Mouse (Mus musculus) lung, postnatal 0 days (tissue): Measurements from ENCODE around the gene Ggta1. TPM values are rescaled to one million over a fixed set of nuclear protein-coding genes. Genes with fewer than 3 reads are reported as not detected.

Experiments used
- ATAC-seq: fragments of 200-750 bp; cut with Nextera tagmentation; 2 replicates; pipeline ENCODE4 v1.8.0; 2017; ENCODE audit warnings: moderate library complexity
- DNase-seq: peaks from one replicate; pipeline ENCODE4 v3.0.0-alpha.2; 2016; ENCODE audit warnings: low spot score
- H3K27ac ChIP-seq: fragments of 300-500 bp; sonication (generic); 2 replicates; pipeline ENCODE4 v1.5.1; 2014; ENCODE audit warnings: antibody characterized with exemption, mild to moderate bottlenecking, low read length, mixed read lengths
- H3K27me3 ChIP-seq: fragments of 300-500 bp; sonication (generic); replicated peaks from 2 replicates; pipeline ENCODE4 v1.6.1; 2014; ENCODE audit warnings: low read length, mixed read lengths; ENCODE audit not compliant: insufficient read depth
- H3K36me3 ChIP-seq: fragments of 300-500 bp; sonication (generic); 2 replicates; pipeline ENCODE4 v1.6.1; 2014; ENCODE audit warnings: low read length, mixed read lengths; ENCODE audit not compliant: insufficient read depth
- H3K4me1 ChIP-seq: fragments of 300-500 bp; sonication (generic); 2 replicates; pipeline ENCODE4 v1.6.1; 2014; ENCODE audit warnings: antibody characterized with exemption, low read depth, low read length, mixed read lengths; ENCODE audit not compliant: insufficient read depth
- H3K4me2 ChIP-seq: fragments of 300-500 bp; sonication (generic); replicated peaks from 2 replicates; pipeline ENCODE4 v1.6.1; 2014; ENCODE audit warnings: low read depth, mild to moderate bottlenecking, low read length, moderate library complexity, mixed read lengths
- H3K4me3 ChIP-seq: fragments of 300-500 bp; sonication (generic); 2 replicates; pipeline ENCODE4 v1.5.1; 2014; ENCODE audit warnings: low read depth, low read length
- H3K9ac ChIP-seq: fragments of 300-500 bp; sonication (generic); replicated peaks from 2 replicates; pipeline ENCODE4 v1.6.1; 2014; ENCODE audit warnings: low read depth, mild to moderate bottlenecking
- H3K9me3 ChIP-seq: fragments of 300-500 bp; sonication (generic); 2 replicates; pipeline ENCODE4 v1.6.1; 2016; ENCODE audit warnings: low read length, mixed read lengths
- CTCF ChIP-seq: IDR thresholded peaks from 2 replicates; pipeline ENCODE4 v1.5.1; 2016; ENCODE audit warnings: antibody characterized with exemption, mild to moderate bottlenecking
- EP300 ChIP-seq: IDR thresholded peaks from 2 replicates; pipeline ENCODE4 v1.6.1; 2016; ENCODE audit warnings: antibody characterized with exemption, mild to moderate bottlenecking, control low read depth
- WGBS: fragments of 180-500 bp; shearing (Covaris S2); extraction: QIAGEN DNeasy Blood & Tissue Kit; methylation state at CpG from one replicate; pipeline ENCODE4 v1.1.7; 2014; 5-methylcytosine and 5-hydroxymethylcytosine counted together
- polyA plus RNA-seq: library from polyadenylated mRNA; unstranded; fragments of >200 nt; fragmentation: Nextera tagmentation; extraction: Ambion mirVana; gene quantifications from 2 replicates; pipeline ENCODE4 v1.2.1, GENCODE M21; 2015

Gene Ggta1
- polyA plus RNA-seq, 1 experiment from 2014 or later: 21.8 TPM

DNA sequence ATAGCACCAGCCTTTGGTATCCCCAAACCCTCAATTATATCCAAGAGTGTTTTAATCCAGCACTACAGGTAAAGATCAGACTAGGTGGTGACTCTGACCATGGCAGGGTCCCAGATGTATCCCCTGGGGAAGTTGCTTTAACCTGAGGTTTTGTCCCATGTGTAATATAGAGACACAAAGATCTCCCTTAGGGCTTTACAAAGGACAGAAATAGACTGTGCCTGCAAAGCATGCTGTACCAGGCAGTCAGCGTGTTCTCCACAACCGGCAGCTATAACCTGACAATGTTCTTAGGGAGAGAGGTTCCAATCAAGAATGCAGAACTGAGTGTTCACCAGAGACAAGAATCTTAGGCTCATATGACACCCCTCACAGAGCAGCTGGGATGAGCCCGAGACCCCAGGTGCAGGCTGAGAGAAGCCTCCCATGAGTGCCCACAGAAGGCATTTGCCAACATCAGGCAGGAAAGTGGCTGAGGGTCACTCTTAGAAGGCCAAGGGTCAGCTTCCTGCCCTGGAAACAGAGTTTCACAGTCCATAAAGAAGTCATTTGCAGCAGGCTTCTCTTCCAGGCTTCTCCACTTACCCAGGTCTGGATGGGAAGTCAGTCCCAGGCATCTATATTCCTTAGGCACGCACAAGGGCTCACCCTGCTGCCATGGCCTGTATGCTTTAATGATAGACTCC lies 34.3 kb downstream of the Ggta1 start:
- Histone ChIP-seq H3K36me3 (no peaks in the 10 kb centered on the region), H3K4me1 (peaks cover 3% of the 10 kb centered on the region; the same call in 1 of the 2 replicates), H3K4me3 (no peak overlapping the region), H3K27me3 (no peaks in the 10 kb centered on the region), H3K27ac (no peak overlapping the region), H3K9ac (no peak overlapping the region), H3K4me2 (no peak overlapping the region), H3K9me3 (no peaks in the 10 kb centered on the region)
- TF ChIP-seq EP300: no peak
- no peak for TF ChIP-seq CTCF
- ATAC-seq: no peak
- WGBS: 69% methylated on average over 4 of the region's 4 CpGs
- no peak for DNase-seq

DNA sequence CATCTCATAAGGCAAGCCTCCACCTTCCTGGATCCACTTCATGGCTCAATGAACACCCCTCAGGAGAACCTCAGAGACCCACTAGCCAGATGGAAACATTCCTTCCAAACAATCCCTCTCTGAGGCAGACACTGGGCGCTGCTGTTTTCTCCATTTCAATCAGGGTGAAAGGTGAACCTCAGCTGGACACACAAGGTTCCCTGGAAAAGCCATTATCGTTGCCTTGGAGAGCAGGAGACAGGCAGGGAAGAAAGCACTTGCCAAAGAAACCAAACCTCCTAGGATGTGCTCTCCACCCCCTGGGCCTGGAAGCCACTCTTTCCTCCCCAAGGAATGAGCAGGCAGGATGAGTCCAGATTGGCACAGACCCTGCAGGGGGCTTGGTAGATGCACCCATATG lies 35.5 kb downstream of the Ggta1 start:
- no peaks in the 10 kb centered on the region for H3K9me3 ChIP-seq
- no peak overlapping the region for H3K9ac ChIP-seq
- whole genome bisulfite sequencing: 27% methylated on average over 2 of the region's 2 CpGs
- no peak overlapping the region for H3K4me2 ChIP-seq
- H3K4me1 ChIP-seq: peaks cover 3% of the 10 kb centered on the region; the same call in 1 of the 2 replicates
- no peak overlapping the region for H3K4me3 ChIP-seq
- no peak for TF ChIP-seq CTCF
- TF ChIP-seq EP300: no peak
- no peaks in the 10 kb centered on the region for H3K27me3 ChIP-seq
- DNase-seq (no peak), ATAC-seq (no peak)
- no peak overlapping the region for H3K27ac ChIP-seq
- H3K36me3 ChIP-seq: no peaks in the 10 kb centered on the region

- TF ChIP-seq EP300 (no peak), CTCF (no peak)
- Histone ChIP-seq H3K27ac (no peak overlapping the region), H3K4me1 (no peaks in the 10 kb centered on the region), H3K9me3 (no peaks in the 10 kb centered on the region), H3K27me3 (no peaks in the 10 kb centered on the region), H3K4me3 (no peak overlapping the region), H3K36me3 (peaks cover 12% of the 10 kb centered on the region; the same call in 1 of the 2 replicates), H3K9ac (no peak overlapping the region), H3K4me2 (no peak overlapping the region)
- ATAC-seq (no peak), DNase-seq (no peak)
- WGBS: 100% methylated on average over 1 of the region's 1 CpGs
Observed at GRCm38 (mm10) chr2:35423711-35424339, 39.2 kb downstream of the Ggta1 start.

DNA sequence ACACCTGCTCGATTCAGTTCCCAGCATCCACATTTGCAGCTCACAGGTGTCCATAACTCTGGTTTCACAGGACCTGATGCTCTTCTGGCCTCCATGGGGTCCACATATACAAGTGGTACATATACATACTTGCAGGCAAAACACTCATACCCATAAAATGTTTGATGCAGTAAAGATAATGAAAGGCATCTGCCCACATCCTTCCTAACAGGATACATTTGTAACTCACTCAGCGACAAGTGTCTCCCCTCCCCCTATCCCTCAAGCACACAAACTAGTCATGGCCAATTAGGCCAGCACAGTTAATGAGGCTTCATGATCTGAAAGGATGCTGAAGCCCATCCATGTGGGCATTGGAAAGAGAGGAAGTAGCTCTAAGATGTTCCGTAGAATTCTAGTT lies 40.6 kb downstream of the Ggta1 start:
- ATAC-seq: no peak

DNA sequence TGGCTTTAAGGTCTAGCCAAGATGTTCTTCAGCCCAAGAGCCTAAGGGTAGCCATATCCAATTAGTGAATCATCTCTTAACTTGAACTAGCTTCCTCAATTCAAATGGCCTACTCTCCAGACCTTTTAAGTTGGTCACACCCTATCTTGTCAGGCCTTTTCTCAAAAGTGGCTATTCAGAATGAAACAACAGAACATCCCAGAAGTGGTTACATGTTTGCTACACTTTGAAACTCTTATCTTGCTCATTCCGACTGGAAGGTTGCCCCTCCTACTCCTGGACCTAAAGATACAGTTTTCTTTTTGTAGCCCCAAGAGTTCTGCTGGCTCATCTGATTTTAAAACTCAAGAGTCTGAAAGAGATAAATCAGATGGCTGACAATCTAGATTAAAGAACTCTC lies 42.4 kb downstream of the Ggta1 start:
- H3K9ac ChIP-seq: no peak overlapping the region
- no peak overlapping the region for H3K4me2 ChIP-seq
- no peaks in the 10 kb centered on the region for H3K4me1 ChIP-seq
- H3K27me3 ChIP-seq: no peaks in the 10 kb centered on the region
- ATAC-seq (no peak), DNase-seq (no peak)
- no peak overlapping the region for H3K4me3 ChIP-seq
- H3K9me3 ChIP-seq: no peaks in the 10 kb centered on the region
- H3K27ac ChIP-seq: no peak overlapping the region
- 39% methylated on average over 1 of the region's 1 CpGs for WGBS
- no peak for TF ChIP-seq EP300
- TF ChIP-seq CTCF: no peak
- H3K36me3 ChIP-seq: peaks cover 12% of the 10 kb centered on the region; the same call in 1 of the 2 replicates

More for the DNA sequence above, 40.6 kb downstream of the Ggta1 start:
- no peak for DNase-seq
- Histone ChIP-seq H3K9ac (no peak overlapping the region), H3K27ac (no peak overlapping the region), H3K27me3 (no peaks in the 10 kb centered on the region), H3K9me3 (no peaks in the 10 kb centered on the region), H3K36me3 (peaks cover 12% of the 10 kb centered on the region; the same call in 1 of the 2 replicates), H3K4me1 (no peaks in the 10 kb centered on the region), H3K4me2 (no peak overlapping the region), H3K4me3 (no peak overlapping the region)
- WGBS: 80% methylated on average over 3 of the region's 3 CpGs
- TF ChIP-seq CTCF (no peak), EP300 (no peak)

GRCm38 (mm10) chr2:35419671-35420070 lies 43.4 kb downstream of the Ggta1 start:
- Histone ChIP-seq H3K4me2 (no peak overlapping the region), H3K36me3 (peaks cover 12% of the 10 kb centered on the region; the same call in 1 of the 2 replicates), H3K27ac (no peak overlapping the region), H3K4me1 (no peaks in the 10 kb centered on the region), H3K9ac (no peak overlapping the region), H3K27me3 (no peaks in the 10 kb centered on the region), H3K9me3 (no peaks in the 10 kb centered on the region), H3K4me3 (no peak overlapping the region)
- WGBS: 100% methylated on average over 2 of the region's 2 CpGs
- ATAC-seq (no peak), DNase-seq (no peak)
- TF ChIP-seq CTCF (no peak), EP300 (no peak)
